Mouse (Mus musculus): ENCODE results near the gene Antxr2.

GRCm38 (mm10) chr5:97839924-97840279, 190.9 kb downstream of the Antxr2 start:
- no peak for TF ChIP-seq POLR2A (IDR thresholded peaks at IDR 0.05; ENCODE audit: control insufficient read depth in 1 of 2, insufficient read depth in 1 of 2, low read depth in 1 of 2, low read length in 2 of 2, poor library complexity in 1 of 2)
- TF ChIP-seq MAFK (IDR thresholded peaks at IDR 0.05; ENCODE audit: borderline replicate concordance, low read depth, low read length) = no peak
- no peak for TF ChIP-seq E2F4 (IDR thresholded peaks at IDR 0.05; ENCODE audit: borderline replicate concordance, low read depth, low read length)
- no peak for TF ChIP-seq MXI1 (IDR thresholded peaks at IDR 0.05; ENCODE audit: low read depth, low read length)
- TF ChIP-seq CTCF (IDR thresholded peaks at IDR 0.05 in 2 of 3, conservative IDR thresholded peaks at IDR 0.05 in 1 of 3; ENCODE audit: control insufficient read depth in 1 of 3, insufficient read depth in 1 of 3, low read depth in 2 of 3, low read length in 3 of 3, poor library complexity in 1 of 3, severe bottlenecking in 1 of 3) = no peak
